Mouse (Mus musculus) hindbrain, embryonic 15.5 days (tissue): ENCODE measurements around the gene Ube2o. TPM values are rescaled to one million over a fixed set of nuclear protein-coding genes. Genes with fewer than 3 reads are reported as not detected.

Experiments used
- ATAC-seq: fragments of 200-750 bp; cut with Nextera tagmentation; 2 replicates; pipeline ENCODE4 v1.8.0; 2017; ENCODE audit warnings: low read depth, moderate number of reproducible peaks, moderate TSS enrichment; ENCODE audit not compliant: low FRiP score
- H3K27ac ChIP-seq: fragments of 300-500 bp; sonication (generic); replicated peaks from 2 replicates; pipeline ENCODE4 v1.5.1; 2015; ENCODE audit warnings: mild to moderate bottlenecking, inconsistent platforms
- H3K27me3 ChIP-seq: fragments of 300-500 bp; sonication (generic); 2 replicates; pipeline ENCODE4 v1.6.1; 2015; ENCODE audit warnings: control low read depth, inconsistent platforms
- H3K36me3 ChIP-seq: fragments of 300-500 bp; sonication (generic); 2 replicates; pipeline ENCODE4 v1.6.1; 2015; ENCODE audit warnings: control low read depth, inconsistent platforms
- H3K4me1 ChIP-seq: fragments of 300-500 bp; sonication (generic); replicated peaks from 2 replicates; pipeline ENCODE4 v1.6.1; 2015; ENCODE audit warnings: control low read depth, inconsistent platforms
- H3K4me2 ChIP-seq: fragments of 300-500 bp; sonication (generic); 2 replicates; pipeline ENCODE4 v1.6.1; 2015; ENCODE audit warnings: moderate library complexity, mild to moderate bottlenecking, inconsistent platforms
- H3K4me3 ChIP-seq: fragments of 300-500 bp; sonication (generic); 2 replicates; pipeline ENCODE4 v1.5.1; 2015; ENCODE audit warnings: mild to moderate bottlenecking, inconsistent platforms
- H3K9ac ChIP-seq: fragments of 300-500 bp; sonication (generic); 2 replicates; pipeline ENCODE4 v1.6.1; 2015; ENCODE audit warnings: inconsistent platforms
- H3K9me3 ChIP-seq: fragments of 300-500 bp; sonication (generic); 2 replicates; pipeline ENCODE4 v1.6.1; 2016; ENCODE audit warnings: control low read depth, inconsistent platforms
- WGBS: fragments of 180-500 bp; shearing (Covaris S2); methylation state at CpG from one replicate; pipeline ENCODE4 v1.1.7; 2015; 5-methylcytosine and 5-hydroxymethylcytosine counted together
- polyA plus RNA-seq: library from polyadenylated mRNA; unstranded; fragments of >200 nt; fragmentation: Nextera tagmentation; extraction: Ambion mirVana; gene quantifications from 2 replicates; pipeline ENCODE4 v1.2.1, GENCODE M21; 2015

Ube2o gene
- 35.0 and 36.7 TPM in 2 replicates for polyA plus RNA-seq

DNA sequence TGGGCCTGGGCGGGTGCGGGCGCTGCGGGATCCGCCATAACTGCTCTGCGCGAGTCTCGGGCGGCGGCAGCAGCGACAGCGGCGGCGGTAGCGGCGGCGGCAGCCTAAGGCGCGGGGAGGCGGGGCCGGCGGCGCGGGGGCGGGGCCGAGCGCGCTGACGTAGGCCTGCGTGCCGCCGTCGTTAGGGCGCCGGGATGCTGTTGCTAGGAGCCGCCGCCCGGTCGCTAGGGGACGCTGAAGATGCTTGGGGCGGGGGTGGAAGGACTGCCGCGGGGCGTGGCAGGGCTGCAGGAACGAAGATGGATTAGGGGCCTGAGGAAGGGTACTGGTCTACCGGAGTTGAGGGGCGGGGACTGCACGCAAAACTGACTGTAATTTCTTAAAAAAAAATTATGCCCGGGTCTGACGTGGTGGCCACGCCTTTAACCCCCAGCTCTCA is at the start of gene Ube2o:
Gene Ube2o, minus strand, starts transcription at position 72 of the 439 bp plus-strand sequence.
- Histone ChIP-seq H3K4me3 (peak within 1 kb of the TSS; percentile 66), H3K4me1 (peaks cover 34% of the 10 kb centered on the region), H3K27ac (peak within 1 kb of the TSS; percentile 89), H3K9me3 (no peaks in the 10 kb centered on the region), H3K27me3 (no peaks in the 10 kb centered on the region), H3K36me3 (no peaks in the 10 kb centered on the region), H3K4me2 (peak within 1 kb of the TSS; percentile 66), H3K9ac (peak within 1 kb of the TSS; percentile 86)
- ATAC-seq: peak; percentile 89
- WGBS: 1% methylated on average over 25 of the region's 51 CpGs

DNA sequence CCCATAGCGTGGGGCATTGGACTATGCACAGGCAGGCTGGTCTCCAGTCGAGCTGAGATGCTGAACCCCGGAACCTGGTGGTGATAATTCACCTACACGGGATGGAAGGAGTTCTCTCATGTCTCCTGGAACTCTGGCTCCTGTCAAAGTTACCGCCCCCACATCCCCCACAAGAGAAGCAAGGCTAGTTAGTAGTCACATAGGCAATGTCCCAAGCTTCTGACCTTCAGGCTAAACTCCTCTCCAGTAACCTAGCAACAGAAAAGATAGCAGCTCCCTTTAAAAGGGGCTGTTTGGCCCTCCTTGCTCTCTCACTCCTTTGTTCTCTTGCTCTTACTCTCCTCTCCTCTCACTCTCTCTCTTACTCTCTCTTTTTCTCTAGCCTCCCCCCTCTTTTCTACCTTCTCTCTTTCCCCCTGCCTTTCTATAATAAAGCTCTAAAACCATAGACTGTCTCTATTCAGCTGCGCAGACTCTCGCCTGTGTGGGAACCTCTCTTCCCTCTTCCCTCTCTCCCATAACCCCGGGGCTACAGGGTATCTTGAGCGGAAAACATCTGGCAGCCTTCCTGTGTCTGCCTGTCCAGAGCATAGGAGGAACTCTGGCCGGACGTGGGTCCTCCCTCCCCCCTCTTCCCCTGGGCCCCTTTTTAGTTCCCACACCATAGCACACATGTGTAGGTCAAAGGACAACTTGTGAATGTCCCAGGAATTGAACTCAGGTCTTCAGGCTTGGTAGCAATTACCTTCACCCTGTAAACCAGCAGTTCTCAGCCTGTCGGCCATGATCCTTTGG is 49.1 kb upstream of the Ube2o start:
- Histone ChIP-seq H3K9ac (no peak overlapping the region), H3K4me2 (no peak overlapping the region), H3K27me3 (peaks cover 3% of the 10 kb centered on the region), H3K9me3 (no peaks in the 10 kb centered on the region), H3K4me1 (no peaks in the 10 kb centered on the region), H3K27ac (no peak overlapping the region), H3K4me3 (no peak overlapping the region), H3K36me3 (no peaks in the 10 kb centered on the region)
- WGBS: 60% methylated on average over 12 of the region's 12 CpGs
- ATAC-seq: no peak

- WGBS: 90% methylated on average over 6 of the region's 6 CpGs
- no peak for ATAC-seq
- Histone ChIP-seq H3K27ac (no peak overlapping the region), H3K27me3 (peaks cover 12% of the 10 kb centered on the region), H3K4me2 (no peak overlapping the region), H3K9me3 (no peaks in the 10 kb centered on the region), H3K36me3 (no peaks in the 10 kb centered on the region), H3K9ac (no peak overlapping the region), H3K4me1 (peaks cover 2% of the 10 kb centered on the region), H3K4me3 (no peak overlapping the region)
These were observed 48.2 kb upstream of the Ube2o start for GRCm38 (mm10) chr11:116629472-116629871.

DNA sequence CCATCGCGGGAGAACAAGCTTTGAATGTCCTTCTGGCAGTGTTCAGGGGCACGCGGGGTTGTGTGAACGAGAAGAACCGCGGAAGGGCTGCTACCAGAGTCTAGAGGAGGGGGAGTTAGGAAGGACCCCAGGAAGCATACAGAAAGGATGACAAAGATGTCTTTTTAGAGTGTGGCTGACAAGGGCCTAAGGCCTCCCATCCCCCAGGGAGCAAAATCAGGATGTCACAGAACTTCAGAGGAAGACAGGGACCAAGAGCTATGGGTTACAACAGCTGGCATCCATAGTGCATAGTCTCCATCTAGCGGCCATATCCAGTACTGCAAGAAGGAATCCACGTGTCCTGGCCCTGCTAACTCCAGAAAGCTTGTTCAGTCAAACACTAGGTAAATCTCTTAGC is 47.5 kb upstream of the Ube2o start:
- H3K4me3 ChIP-seq: no peak overlapping the region
- WGBS: 59% methylated on average over 9 of the region's 9 CpGs
- no peaks in the 10 kb centered on the region for H3K36me3 ChIP-seq
- H3K27me3 ChIP-seq: peaks cover 19% of the 10 kb centered on the region
- H3K9ac ChIP-seq: no peak overlapping the region
- peaks cover 9% of the 10 kb centered on the region for H3K4me1 ChIP-seq
- no peaks in the 10 kb centered on the region for H3K9me3 ChIP-seq
- peak; percentile 78 for ATAC-seq
- no peak overlapping the region for H3K27ac ChIP-seq
- H3K4me2 ChIP-seq: no peak overlapping the region

DNA sequence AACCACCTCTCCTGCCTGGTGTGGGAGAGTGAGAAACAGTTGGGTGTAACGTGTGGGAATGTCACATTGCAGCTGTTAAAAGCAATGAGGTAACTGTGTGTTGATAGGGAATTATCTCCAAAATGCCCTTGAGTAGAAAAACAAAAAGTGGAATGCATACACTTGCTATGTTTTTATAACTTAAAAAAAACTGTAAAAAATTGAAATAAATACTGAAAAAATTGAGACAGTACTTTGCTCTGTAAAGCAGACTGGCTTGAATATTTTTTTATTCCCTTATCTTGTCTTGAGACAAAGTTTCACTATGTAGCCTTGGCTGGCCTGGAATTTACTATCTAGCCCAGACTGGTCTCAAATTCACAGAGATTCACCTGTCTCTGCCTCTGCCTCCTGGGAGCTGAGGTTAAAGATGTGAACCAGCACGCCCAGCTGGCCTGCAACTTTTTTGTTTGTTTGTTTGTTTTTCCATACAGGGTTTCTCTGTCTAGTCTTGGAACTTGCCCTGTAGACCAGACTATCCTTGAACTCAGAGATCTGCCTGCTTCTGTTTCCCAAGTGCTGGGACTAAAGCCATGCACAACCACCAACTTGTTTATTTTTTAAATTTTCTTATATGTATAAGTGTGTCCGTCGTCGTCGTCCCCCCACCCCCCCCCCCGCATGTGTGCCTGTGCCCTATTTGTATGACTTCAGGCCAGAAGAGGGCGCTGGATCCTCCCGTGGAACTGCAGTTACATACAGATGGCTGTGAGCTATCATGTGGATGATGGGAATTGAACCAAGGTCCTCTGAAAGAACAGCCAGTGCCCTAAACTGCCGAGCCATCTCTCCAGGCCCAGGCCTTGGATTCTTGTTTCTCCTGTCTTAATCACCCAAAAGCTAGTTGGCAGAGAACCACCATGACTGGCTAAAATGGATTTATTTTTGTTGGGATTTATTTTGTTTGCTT is 46.1 kb upstream of the Ube2o start:
- Histone ChIP-seq H3K9me3 (no peaks in the 10 kb centered on the region), H3K4me1 (peaks cover 12% of the 10 kb centered on the region), H3K4me2 (no peak overlapping the region), H3K4me3 (no peak overlapping the region), H3K9ac (no peak overlapping the region), H3K36me3 (no peaks in the 10 kb centered on the region), H3K27ac (no peak overlapping the region), H3K27me3 (peaks cover 28% of the 10 kb centered on the region)
- WGBS: 45% methylated on average over 10 of the region's 10 CpGs
- ATAC-seq: no peak

DNA sequence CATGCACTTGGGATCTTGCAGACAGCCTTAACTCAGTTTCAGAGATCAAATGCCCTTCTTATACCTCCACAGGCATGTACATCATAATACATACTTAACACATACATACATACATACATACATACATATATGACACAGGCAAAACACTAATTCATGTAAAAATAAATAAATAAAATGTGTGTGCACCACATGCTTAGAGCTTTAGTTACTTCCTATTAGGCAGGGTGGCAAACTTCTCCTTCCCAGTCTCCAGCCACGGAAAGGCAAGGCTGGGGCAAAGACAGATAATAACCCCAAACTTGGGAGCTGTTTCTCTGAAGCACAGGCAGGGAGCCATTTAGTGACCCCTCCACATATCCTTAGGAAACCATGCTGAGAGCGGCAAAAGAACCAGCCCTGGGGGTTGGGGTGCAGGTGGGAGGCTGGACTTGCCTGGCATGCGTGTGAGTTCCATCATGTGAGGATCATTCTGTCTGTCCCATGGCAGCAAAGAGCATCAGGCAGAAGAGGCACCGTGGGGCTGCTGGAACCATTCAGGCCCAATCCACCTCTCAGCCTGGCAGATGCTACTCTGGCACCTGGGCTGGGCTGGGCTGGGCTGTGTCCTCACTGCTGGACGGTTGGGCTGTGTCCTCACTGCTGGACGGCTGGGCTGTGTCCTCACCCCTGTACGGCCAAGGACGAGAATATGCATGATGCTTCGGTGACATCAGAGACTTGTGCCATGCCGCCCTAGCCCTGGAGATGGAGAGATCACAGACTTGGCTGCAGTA is 45.2 kb upstream of the Ube2o start, which contains the start of gene Rhbdf2:
Gene Rhbdf2, minus strand, starts transcription at position 721 of the 773 bp plus-strand sequence.
- Histone ChIP-seq H3K27me3 (peaks cover 28% of the 10 kb centered on the region), H3K9ac (no peak within 1 kb of the TSS), H3K36me3 (no peaks in the 10 kb centered on the region), H3K9me3 (no peaks in the 10 kb centered on the region), H3K4me1 (peaks cover 19% of the 10 kb centered on the region), H3K4me2 (no peak within 1 kb of the TSS), H3K27ac (no peak within 1 kb of the TSS), H3K4me3 (no peak within 1 kb of the TSS)
- 73% methylated on average over 10 of the region's 10 CpGs for WGBS
- no peak for ATAC-seq

GRCm38 (mm10) chr11:116625081-116626000 is 44.1 kb upstream of the Ube2o start:
- H3K4me3 ChIP-seq: no peak overlapping the region
- H3K4me1 ChIP-seq: peaks cover 30% of the 10 kb centered on the region
- no peak overlapping the region for H3K4me2 ChIP-seq
- WGBS: 74% methylated on average over 17 of the region's 17 CpGs
- no peak for ATAC-seq
- H3K36me3 ChIP-seq: no peaks in the 10 kb centered on the region
- no peaks in the 10 kb centered on the region for H3K9me3 ChIP-seq
- H3K27ac ChIP-seq: no peak overlapping the region
- no peak overlapping the region for H3K9ac ChIP-seq
- peaks cover 28% of the 10 kb centered on the region for H3K27me3 ChIP-seq

GRCm38 (mm10) chr11:116624131-116624832 is 43.0 kb upstream of the Ube2o start:
- no peak for ATAC-seq
- Histone ChIP-seq H3K4me3 (peak overlapping the region; percentile 47), H3K9me3 (no peaks in the 10 kb centered on the region), H3K27ac (no peak overlapping the region), H3K9ac (peak overlapping the region; percentile 38), H3K27me3 (peaks cover 28% of the 10 kb centered on the region), H3K36me3 (no peaks in the 10 kb centered on the region), H3K4me2 (peak overlapping the region; percentile 72), H3K4me1 (peaks cover 41% of the 10 kb centered on the region)
- WGBS: 14% methylated on average over 37 of the region's 42 CpGs

DNA sequence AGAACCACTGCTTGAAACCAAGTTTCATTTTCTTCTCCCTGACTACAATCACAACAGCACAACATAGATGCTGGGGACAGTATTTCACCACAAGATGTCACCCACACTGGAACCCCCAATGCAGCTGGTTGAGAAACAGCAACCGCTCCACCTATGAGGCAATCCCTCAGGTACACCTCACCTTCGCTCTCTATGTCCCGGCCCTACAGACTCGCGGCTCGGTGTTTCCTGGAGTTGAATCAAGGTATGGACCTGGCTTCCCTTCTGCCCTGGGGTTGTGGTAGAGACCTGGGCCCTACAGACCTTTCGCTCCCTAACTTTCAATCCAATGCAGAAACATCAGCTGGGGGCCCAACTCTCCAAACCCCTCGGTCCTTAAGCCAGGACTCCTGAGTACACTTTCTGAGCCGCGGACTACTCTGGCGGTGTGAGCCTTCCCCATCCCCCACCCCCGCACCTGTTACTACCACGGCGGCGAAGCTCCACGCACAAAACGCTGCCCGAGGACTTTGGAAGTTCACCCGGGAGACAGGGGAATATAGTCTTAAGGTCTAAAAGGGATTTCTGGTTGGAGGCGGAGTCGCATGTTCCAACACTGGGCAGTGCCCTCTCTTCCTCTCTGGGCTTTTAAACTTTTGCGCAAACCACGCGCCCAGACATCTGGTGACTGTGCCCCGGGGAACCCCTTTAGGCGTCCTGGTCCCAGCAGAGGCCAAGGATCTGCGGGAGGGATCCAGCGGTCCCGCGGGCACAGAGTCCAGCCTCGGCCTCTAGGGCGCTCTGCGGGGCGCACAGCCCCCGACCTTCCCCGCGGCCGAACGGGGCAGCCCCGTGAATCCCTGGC is 42.3 kb upstream of the Ube2o start:
- Histone ChIP-seq H3K4me2 (peak overlapping the region; percentile 72), H3K9ac (peak overlapping the region; percentile 38), H3K27ac (no peak overlapping the region), H3K27me3 (peaks cover 28% of the 10 kb centered on the region), H3K9me3 (no peaks in the 10 kb centered on the region), H3K36me3 (no peaks in the 10 kb centered on the region), H3K4me3 (peak overlapping the region; percentile 47), H3K4me1 (peaks cover 44% of the 10 kb centered on the region)
- ATAC-seq: no peak
- 7% methylated on average over 40 of the region's 40 CpGs for WGBS
